Mouse (Mus musculus) CH12F3 (cell line): Measurements from ENCODE around the gene Tada3.

ENCODE experiments used
- in situ Hi-C: fragments of 300-500 bp; cut with MboI; formaldehyde crosslinking; loops from 2 replicates; pipeline ENCODE4 v1.14.3; 2020; ENCODE audit warnings: low sequenced_read_pairs

Gene Tada3

GRCm38 (mm10) chr6:113388960-113389359, 11.3 kb upstream of the Tada3 start, which contains the start of gene Ttll3:
Ttll3 (plus strand) TSS chr6:113389260.
- in situ Hi-C loops: no loop called here

GRCm38 (mm10) chr6:113386025-113386424, 8.3 kb upstream of the Tada3 start:
- in situ Hi-C loops: no loop called here

- in situ Hi-C loops: no loop called here
Observed at GRCm38 (mm10) chr6:113385160-113385714, 7.6 kb upstream of the Tada3 start.

- in situ Hi-C loops: no loop called here
Observed at GRCm38 (mm10) chr6:113384351-113384927, 6.8 kb upstream of the Tada3 start.

- in situ Hi-C loops: no loop called here
Observed at GRCm38 (mm10) chr6:113380480-113380879, 2.8 kb upstream of the Tada3 start.

- in situ Hi-C loops: no loop called here
Observed at GRCm38 (mm10) chr6:113379246-113379645, 1.6 kb upstream of the Tada3 start.

GRCm38 (mm10) chr6:113377172-113377495, 549 bp downstream of the Tada3 start:
- in situ Hi-C loops: no loop called here

GRCm38 (mm10) chr6:113373491-113373890, 4.2 kb downstream of the Tada3 start:
- in situ Hi-C loops: no loop called here

GRCm38 (mm10) chr6:113370194-113370929, 7.3 kb downstream of the Tada3 start:
- in situ Hi-C loops: no loop called here

- in situ Hi-C loops: no loop called here
Observed at GRCm38 (mm10) chr6:113368577-113368976, 9.1 kb downstream of the Tada3 start.

GRCm38 (mm10) chr6:113368124-113368523, 9.6 kb downstream of the Tada3 start:
- in situ Hi-C loops: no loop called here

- in situ Hi-C loops: no loop called here
Observed at GRCm38 (mm10) chr6:113367574-113367973, 10.1 kb downstream of the Tada3 start.

GRCm38 (mm10) chr6:113366639-113367038, 11.0 kb downstream of the Tada3 start:
- in situ Hi-C loops: no loop called here

- in situ Hi-C loops: no loop called here
Observed at GRCm38 (mm10) chr6:113364518-113365135, 13.1 kb downstream of the Tada3 start.

GRCm38 (mm10) chr6:113362241-113362640, 15.4 kb downstream of the Tada3 start:
- in situ Hi-C loops: no loop called here

GRCm38 (mm10) chr6:113361476-113361875, 16.2 kb downstream of the Tada3 start:
- in situ Hi-C loops: no loop called here

GRCm38 (mm10) chr6:113353696-113354095, 24.0 kb downstream of the Tada3 start:
- in situ Hi-C loops: no loop called here

- in situ Hi-C loops: no loop called here
Observed at GRCm38 (mm10) chr6:113352820-113353219, 24.9 kb downstream of the Tada3 start.

- in situ Hi-C loops: no loop called here
Observed at GRCm38 (mm10) chr6:113351653-113352052, 26.0 kb downstream of the Tada3 start.

GRCm38 (mm10) chr6:113351161-113351560, 26.5 kb downstream of the Tada3 start:
- in situ Hi-C loops: no loop called here

GRCm38 (mm10) chr6:113350538-113350937, 27.1 kb downstream of the Tada3 start:
- in situ Hi-C loops: no loop called here

GRCm38 (mm10) chr6:113346897-113347296, 30.8 kb downstream of the Tada3 start:
- in situ Hi-C loops: no loop called here
